Mouse (Mus musculus): ENCODE data around the gene Gprc6a. TPM values are rescaled to one million over a fixed set of nuclear protein-coding genes. Genes with fewer than 3 reads are reported as not detected.

The Gprc6a gene
- total and polyA plus RNA-seq, 3 experiments = 0.06 TPM; not detected in 2

DNA sequence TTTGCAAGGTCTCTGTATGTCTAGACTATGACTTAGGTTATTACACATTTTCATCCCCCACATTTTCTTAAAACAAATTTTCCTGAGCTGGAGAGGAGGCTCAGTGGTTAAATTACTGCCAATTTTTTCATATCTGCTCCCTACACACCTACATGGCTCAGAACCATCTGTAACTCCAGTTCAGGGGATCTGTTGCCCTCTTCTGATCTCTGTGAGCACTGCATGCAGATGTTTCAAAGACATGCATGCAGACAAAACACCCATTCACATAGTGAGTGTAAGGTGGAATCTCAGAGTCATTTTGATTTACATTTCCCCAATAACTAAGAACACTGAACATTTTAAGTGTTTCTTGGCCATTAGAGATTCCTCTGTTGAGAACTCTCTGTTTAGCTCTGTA, 38.1 kb upstream of the Gprc6a start:
- Histone ChIP-seq H3K27me3 (ENCODE audit: control insufficient read depth, insufficient read depth, low read length) (no peaks in the 10 kb centered on the region), H3K36me3 (ENCODE audit: control insufficient read depth, insufficient read depth, low read length) (no peaks in the 10 kb centered on the region), H3K9ac (ENCODE audit: low read depth, low read length) (no peak overlapping the region), H3K27ac (no peak overlapping the region), H3K4me1 (ENCODE audit: control insufficient read depth, insufficient read depth, low read length) (no peaks in the 10 kb centered on the region), H3K4me3 (no peak overlapping the region), H3K79me2 (replicated peaks; ENCODE audit: control insufficient read depth, insufficient read depth, low read length) (no peaks in the 10 kb centered on the region)
- DNase-seq = no peak
- intact Hi-C loops (cut with DNase I) = no loop called here
- TF ChIP-seq POLR2A (IDR thresholded peaks at IDR 0.05; ENCODE audit: insufficient read depth, low read depth, low read length) (no peak), EP300 (IDR thresholded peaks at IDR 0.05; ENCODE audit: insufficient read depth, low read depth, low read length) (no peak), CTCF (IDR thresholded peaks at IDR 0.05) (0 out of 2 replicates have a peak, but pooled peaks have one; percentile 7)

DNA sequence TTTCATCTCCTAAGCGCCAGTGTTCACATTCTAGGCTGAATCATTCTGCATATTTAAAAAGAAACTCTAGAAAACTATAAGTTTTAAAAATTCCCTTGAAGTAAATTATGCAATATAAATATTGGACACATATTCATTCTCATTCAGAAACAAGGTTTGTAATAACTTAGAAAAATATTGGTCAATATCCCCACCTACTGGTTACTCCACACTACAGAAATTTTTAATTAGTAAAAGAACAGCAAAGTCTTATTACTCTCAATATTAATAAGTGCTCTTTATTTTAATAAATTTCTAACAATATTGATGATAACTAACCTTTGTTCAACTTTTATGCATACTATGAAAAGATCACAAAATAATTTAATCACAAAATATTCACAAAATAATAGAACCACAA, 26.1 kb upstream of the Gprc6a start:
- H3K9ac ChIP-seq (ENCODE audit: low read depth, low read length) = no peak overlapping the region
- no peaks in the 10 kb centered on the region for H3K27me3 ChIP-seq (ENCODE audit: control insufficient read depth, insufficient read depth, low read length)
- TF ChIP-seq CTCF (IDR thresholded peaks at IDR 0.05) (peak; percentile 38), EP300 (IDR thresholded peaks at IDR 0.05; ENCODE audit: insufficient read depth, low read depth, low read length) (no peak)
- DNase-seq = no peak
- intact Hi-C loops (cut with DNase I) = loop anchor here (10.0 kb wide), 1 partner anchor 103 kb away; no protein-coding TSS in a partner anchor
- no peaks in the 10 kb centered on the region for H3K79me2 ChIP-seq (replicated peaks; ENCODE audit: control insufficient read depth, insufficient read depth, low read length)
- H3K4me3 ChIP-seq = no peak overlapping the region
- H3K36me3 ChIP-seq (ENCODE audit: control insufficient read depth, insufficient read depth, low read length) = no peaks in the 10 kb centered on the region
- H3K4me1 ChIP-seq (ENCODE audit: control insufficient read depth, insufficient read depth, low read length) = no peaks in the 10 kb centered on the region
- 43% methylated on average over 1 of the region's 1 CpGs for WGBS
- H3K27ac ChIP-seq = no peak overlapping the region

DNA sequence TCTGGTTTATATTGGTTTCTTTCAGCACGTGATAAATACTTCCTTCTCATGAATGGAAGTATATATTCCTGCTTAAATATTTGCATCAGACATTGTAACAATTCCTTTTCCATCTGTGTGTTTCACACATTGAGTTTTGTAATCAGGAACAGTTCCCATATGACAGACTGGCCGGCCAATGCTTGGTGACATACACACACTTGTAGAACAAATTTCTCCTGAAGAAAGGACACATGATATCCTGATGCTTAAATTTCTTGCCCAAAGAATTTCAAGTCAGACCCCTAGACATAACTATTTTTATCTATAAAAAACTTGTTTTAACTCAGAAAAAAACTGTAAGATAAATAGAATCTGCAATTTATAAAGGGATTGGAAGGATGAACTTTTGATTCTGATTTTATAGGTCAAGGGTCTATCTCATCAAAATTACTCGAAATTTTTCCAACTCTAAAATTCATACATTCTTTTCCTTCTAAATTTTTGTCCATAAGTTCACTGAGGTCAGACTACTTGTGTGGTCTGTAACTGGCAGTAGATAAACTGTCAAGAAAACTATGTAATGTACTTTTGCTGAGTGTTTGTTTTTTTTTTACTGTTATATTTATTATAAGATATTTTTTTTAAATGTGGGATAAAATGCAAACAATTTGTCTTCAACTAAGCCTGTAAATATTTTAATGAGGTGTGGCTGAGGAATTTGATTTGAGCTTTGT, 18.4 kb upstream of the Gprc6a start:
- Histone ChIP-seq H3K27ac (no peak overlapping the region), H3K4me3 (no peak overlapping the region), H3K36me3 (ENCODE audit: control insufficient read depth, insufficient read depth, low read length) (no peaks in the 10 kb centered on the region), H3K27me3 (ENCODE audit: control insufficient read depth, insufficient read depth, low read length) (no peaks in the 10 kb centered on the region), H3K4me1 (ENCODE audit: control insufficient read depth, insufficient read depth, low read length) (no peaks in the 10 kb centered on the region), H3K9ac (ENCODE audit: low read depth, low read length) (no peak overlapping the region), H3K79me2 (replicated peaks; ENCODE audit: control insufficient read depth, insufficient read depth, low read length) (no peaks in the 10 kb centered on the region)
- TF ChIP-seq POLR2A (IDR thresholded peaks at IDR 0.05; ENCODE audit: insufficient read depth, low read depth, low read length) = no peak
- no peak for TF ChIP-seq CTCF (IDR thresholded peaks at IDR 0.05)
- TF ChIP-seq EP300 (IDR thresholded peaks at IDR 0.05; ENCODE audit: insufficient read depth, low read depth, low read length) = no peak
- DNase-seq = no peak
- 39% methylated on average over 3 of the region's 3 CpGs for WGBS
- intact Hi-C loops (cut with DNase I) = loop anchor here (10.0 kb wide), 1 partner anchor 95 kb away; no protein-coding TSS in a partner anchor

DNA sequence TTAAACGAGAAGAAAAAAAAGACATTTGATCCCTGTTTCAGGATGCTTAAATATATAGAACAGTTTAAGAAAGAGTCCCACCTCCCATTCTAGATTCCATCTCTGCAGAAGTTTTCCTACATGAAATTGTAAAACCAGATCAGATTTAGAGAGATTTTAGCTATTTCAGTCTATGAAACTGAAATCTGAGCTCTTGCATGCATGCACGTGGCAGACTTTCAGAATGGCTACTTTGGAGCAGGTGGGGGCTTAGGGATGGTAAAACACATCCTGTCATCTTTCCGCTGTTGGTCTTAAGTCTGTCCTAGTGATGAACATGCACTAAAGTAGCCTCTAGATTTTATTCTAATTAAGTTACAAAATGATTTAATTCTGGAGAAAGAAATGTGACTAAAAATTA, 10.1 kb downstream of the Gprc6a start:
- TF ChIP-seq POLR2A (IDR thresholded peaks at IDR 0.05; ENCODE audit: insufficient read depth, low read depth, low read length) = no peak
- TF ChIP-seq EP300 (IDR thresholded peaks at IDR 0.05; ENCODE audit: insufficient read depth, low read depth, low read length) = no peak
- no peak for TF ChIP-seq CTCF (IDR thresholded peaks at IDR 0.05)
- Histone ChIP-seq H3K27ac (no peak overlapping the region), H3K4me3 (no peak overlapping the region), H3K4me1 (ENCODE audit: control insufficient read depth, insufficient read depth, low read length) (no peaks in the 10 kb centered on the region), H3K27me3 (ENCODE audit: control insufficient read depth, insufficient read depth, low read length) (no peaks in the 10 kb centered on the region), H3K36me3 (ENCODE audit: control insufficient read depth, insufficient read depth, low read length) (no peaks in the 10 kb centered on the region), H3K79me2 (replicated peaks; ENCODE audit: control insufficient read depth, insufficient read depth, low read length) (no peaks in the 10 kb centered on the region), H3K9ac (ENCODE audit: low read depth, low read length) (no peak overlapping the region)
- intact Hi-C loops (cut with DNase I) = no loop called here
- WGBS = 78% methylated on average over 3 of the region's 3 CpGs
- no peak for DNase-seq

DNA sequence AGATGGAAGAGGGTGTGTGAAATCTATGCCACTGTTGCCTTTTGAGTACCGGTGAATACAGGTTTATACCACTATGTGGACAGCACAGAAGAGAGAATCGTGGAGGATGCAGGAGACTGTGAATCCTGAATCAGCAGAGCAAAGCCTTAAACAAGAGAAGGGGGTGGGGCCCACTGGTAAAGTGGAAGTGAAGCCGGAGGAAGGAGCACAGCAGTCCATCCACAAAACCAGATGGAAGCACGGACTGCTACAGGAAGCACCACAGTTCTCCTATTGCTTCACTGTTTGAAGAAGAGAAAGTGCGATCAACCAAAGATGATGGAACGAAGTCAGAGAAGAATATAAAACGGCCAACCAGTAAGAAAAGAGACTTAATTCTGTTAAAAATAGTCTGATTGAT, 11.1 kb downstream of the Gprc6a start:
- Histone ChIP-seq H3K27ac (no peak overlapping the region), H3K79me2 (replicated peaks; ENCODE audit: control insufficient read depth, insufficient read depth, low read length) (no peaks in the 10 kb centered on the region), H3K9ac (ENCODE audit: low read depth, low read length) (no peak overlapping the region), H3K36me3 (ENCODE audit: control insufficient read depth, insufficient read depth, low read length) (no peaks in the 10 kb centered on the region), H3K4me3 (no peak overlapping the region), H3K27me3 (ENCODE audit: control insufficient read depth, insufficient read depth, low read length) (no peaks in the 10 kb centered on the region), H3K4me1 (ENCODE audit: control insufficient read depth, insufficient read depth, low read length) (no peaks in the 10 kb centered on the region)
- TF ChIP-seq EP300 (IDR thresholded peaks at IDR 0.05; ENCODE audit: insufficient read depth, low read depth, low read length) (no peak), CTCF (IDR thresholded peaks at IDR 0.05) (no peak), POLR2A (IDR thresholded peaks at IDR 0.05; ENCODE audit: insufficient read depth, low read depth, low read length) (no peak)
- DNase-seq = no peak
- intact Hi-C loops (cut with DNase I) = no loop called here
- WGBS = 61% methylated on average over 7 of the region's 7 CpGs

DNA sequence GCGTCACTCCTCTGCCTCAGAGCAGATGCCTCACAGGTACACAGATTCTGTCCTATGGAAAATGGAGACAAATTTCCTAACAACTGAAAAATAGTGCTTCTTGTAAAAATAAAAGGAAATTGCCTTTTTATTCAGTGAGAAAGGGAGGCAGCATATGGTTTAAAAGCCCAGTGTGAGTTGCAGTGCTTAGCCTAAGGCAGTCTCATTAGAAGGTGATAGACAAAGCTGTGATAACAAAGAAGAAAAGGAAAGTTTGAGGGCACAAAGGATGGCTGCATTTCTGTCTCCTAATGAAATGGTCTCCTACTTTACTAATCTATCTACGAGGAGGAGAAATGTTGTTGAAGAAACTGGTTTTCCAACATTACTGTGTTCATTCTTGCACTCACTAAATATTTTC, 12.7 kb downstream of the Gprc6a start:
- WGBS = 69% methylated on average over 2 of the region's 2 CpGs
- intact Hi-C loops (cut with DNase I) = no loop called here

More for the DNA sequence above, 12.7 kb downstream of the Gprc6a start:
- DNase-seq = no peak
- Histone ChIP-seq H3K36me3 (ENCODE audit: control insufficient read depth, insufficient read depth, low read length) (no peaks in the 10 kb centered on the region), H3K27ac (no peak overlapping the region), H3K4me3 (no peak overlapping the region), H3K9ac (ENCODE audit: low read depth, low read length) (no peak overlapping the region), H3K79me2 (replicated peaks; ENCODE audit: control insufficient read depth, insufficient read depth, low read length) (no peaks in the 10 kb centered on the region), H3K4me1 (ENCODE audit: control insufficient read depth, insufficient read depth, low read length) (no peaks in the 10 kb centered on the region), H3K27me3 (ENCODE audit: control insufficient read depth, insufficient read depth, low read length) (no peaks in the 10 kb centered on the region)
- no peak for TF ChIP-seq CTCF (IDR thresholded peaks at IDR 0.05)
- TF ChIP-seq EP300 (IDR thresholded peaks at IDR 0.05; ENCODE audit: insufficient read depth, low read depth, low read length) = no peak
- TF ChIP-seq POLR2A (IDR thresholded peaks at IDR 0.05; ENCODE audit: insufficient read depth, low read depth, low read length) = no peak
